Mouse (Mus musculus): ENCODE results near the gene Foxd4.
A peak's percentile ranks its signal among the peaks of the same experiment; 100 is the strongest.

Foxd4 gene

GRCm38 (mm10) chr19:24900581-24901220 lies at the start of gene Foxd4:
Gene Foxd4, minus strand, starts transcription at chr19:24901197.
- no peak for DNase-seq (ENCODE audit: low read depth, low spot score)

GRCm38 (mm10) chr19:24945521-24946262 lies 44.7 kb upstream of the Foxd4 start:
- no peak for DNase-seq (ENCODE audit: low read depth, low spot score)

DNA sequence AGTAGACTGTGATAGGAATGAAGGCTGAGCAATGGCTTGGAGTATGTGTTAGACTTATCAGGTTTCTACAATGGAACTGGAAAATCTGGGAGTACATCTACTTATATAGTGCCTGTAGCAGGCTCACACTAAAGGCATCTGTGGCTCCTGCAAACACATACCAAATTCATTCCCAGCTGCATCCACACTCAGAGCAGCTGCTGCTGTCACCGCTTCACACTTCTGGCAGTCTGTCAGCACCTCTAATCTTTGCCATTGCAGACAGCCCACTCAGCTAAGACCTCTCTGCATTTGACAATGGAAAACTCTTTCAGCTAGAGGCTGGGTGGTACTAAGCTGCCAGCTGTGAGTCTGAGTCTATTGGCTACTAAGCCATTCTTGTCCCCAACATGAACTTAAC lies 36.1 kb upstream of the Foxd4 start:
- no peak for DNase-seq (ENCODE audit: low read depth, low spot score)

- DNase-seq (ENCODE audit: low read depth, low spot score): peak; percentile 12
These were observed 28.0 kb upstream of the Foxd4 start for GRCm38 (mm10) chr19:24929041-24929440.

GRCm38 (mm10) chr19:24920866-24921265 lies 19.9 kb upstream of the Foxd4 start:
- no peak for DNase-seq (ENCODE audit: low read depth, low spot score)

GRCm38 (mm10) chr19:24908385-24909155 lies 7.6 kb upstream of the Foxd4 start:
- no peak for DNase-seq (ENCODE audit: low read depth, low spot score)

GRCm38 (mm10) chr19:24907655-24908054 lies 6.7 kb upstream of the Foxd4 start:
- no peak for DNase-seq (ENCODE audit: low read depth, low spot score)

- DNase-seq (ENCODE audit: low read depth, low spot score): no peak
These were observed 1.8 kb upstream of the Foxd4 start for GRCm38 (mm10) chr19:24902821-24903220.

GRCm38 (mm10) chr19:24902256-24902655 lies 1.3 kb upstream of the Foxd4 start:
- no peak for DNase-seq (ENCODE audit: low read depth, low spot score)

DNA sequence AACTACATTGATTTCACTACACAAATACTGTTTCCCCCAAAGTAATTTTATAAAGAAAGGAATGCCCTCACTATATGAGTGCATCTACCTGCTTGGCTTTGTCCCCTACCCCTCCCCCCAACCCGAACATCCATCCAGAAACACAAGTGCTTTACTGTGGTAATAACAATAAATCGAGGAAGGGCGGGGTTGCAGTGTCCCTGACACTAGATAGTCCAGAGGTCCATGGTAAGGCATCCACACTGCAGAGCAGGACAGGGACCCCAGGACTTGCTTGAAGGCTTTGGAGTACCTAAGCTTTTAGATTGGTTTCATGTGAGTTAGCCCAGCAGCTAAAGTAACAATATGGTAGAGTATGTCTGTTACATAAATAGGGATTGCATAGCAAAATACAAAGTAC lies 669 bp upstream of the Foxd4 start:
- no peak for DNase-seq (ENCODE audit: low read depth, low spot score)

GRCm38 (mm10) chr19:24899578-24900544 lies 1.1 kb downstream of the Foxd4 start:
- DNase-seq (ENCODE audit: low read depth, low spot score): no peak

- DNase-seq (ENCODE audit: low read depth, low spot score): no peak
These were observed 2.0 kb downstream of the Foxd4 start for GRCm38 (mm10) chr19:24898737-24899577.

DNA sequence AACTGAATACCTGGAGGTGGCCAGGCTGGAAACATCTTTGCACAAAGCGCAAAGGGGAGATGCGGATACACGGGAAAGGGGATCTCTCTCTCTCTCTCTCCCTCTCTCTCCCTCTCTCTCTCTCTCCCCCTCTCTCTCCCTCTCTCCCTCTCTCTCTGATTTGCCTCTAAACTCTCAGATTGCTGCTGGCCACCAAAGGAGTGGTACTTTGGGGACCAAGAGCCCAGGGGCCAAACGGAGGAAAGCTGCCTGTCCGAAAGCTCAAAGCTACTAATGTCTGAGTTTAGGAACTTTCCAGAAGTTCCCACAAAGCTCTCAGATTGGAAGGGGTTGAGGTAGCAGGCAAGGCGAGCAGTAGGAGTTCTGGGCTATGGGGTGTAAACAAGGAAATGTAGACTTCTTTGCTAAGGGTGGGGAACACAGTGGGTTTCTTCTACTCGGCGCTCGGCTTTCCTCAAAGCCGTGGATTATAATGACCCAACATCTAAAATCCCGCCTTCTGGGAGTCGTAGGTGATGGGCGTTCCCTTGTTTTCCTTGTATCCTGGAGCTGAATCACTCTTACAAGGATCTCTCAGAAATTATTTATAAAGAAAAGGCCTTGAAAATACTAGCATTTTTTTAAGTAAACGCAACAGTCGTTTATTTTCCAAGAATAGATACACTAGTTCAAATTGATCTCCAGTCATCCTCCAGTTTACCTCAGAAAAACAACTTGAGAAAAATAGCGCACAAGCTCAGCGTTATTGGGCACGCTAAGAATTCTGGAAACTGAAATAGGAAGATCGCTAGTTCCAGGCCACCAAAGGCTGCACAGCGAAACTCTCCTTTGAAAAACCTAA lies 2.9 kb downstream of the Foxd4 start:
- DNase-seq (ENCODE audit: low read depth, low spot score): no peak

DNA sequence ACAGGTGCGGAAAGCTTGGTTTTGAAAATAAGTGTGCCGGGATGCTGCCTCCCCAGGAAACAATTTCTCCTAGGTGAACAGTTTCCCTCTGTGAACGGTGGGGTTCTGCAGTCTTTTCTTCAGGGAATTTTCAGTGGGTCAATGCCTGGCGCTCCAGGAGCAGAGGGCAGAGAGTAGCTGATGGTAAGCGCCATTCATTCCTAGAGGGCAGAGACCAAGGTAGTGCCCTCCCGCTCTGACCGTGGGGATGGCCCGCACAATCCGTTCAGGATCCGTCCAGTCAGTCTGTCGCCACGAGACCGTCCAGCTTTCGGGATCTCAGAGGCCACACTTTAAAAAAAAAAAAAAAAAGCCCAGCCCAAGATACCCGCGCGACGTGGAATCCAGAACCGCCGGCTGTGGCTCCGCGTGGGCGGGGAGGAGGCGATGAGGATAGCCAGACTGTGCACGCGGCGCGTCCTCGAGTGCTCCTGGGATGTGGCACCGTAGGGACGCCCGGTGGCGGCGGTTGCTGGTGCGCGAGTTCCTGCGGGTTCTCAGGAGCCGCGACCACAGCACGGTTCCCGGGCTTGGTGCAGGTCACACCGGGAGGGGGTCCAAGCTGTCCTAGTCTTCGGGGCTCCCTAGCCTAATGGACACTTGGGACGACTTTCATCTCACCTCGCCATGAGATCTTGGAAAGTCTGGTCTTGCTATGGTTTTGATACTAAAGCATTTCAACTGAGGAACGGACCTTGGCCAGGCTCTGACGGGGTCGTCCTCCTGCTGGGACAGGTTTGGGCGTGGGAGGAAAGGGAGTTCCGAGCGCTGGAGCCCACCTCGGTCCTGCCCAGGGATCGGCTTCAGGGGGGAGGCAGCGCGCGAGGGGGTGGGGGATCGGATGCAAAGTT lies 3.7 kb downstream of the Foxd4 start:
- DNase-seq (ENCODE audit: low read depth, low spot score): no peak

- DNase-seq (ENCODE audit: low read depth, low spot score): no peak
These were observed 4.5 kb downstream of the Foxd4 start for GRCm38 (mm10) chr19:24896536-24896935.

DNA sequence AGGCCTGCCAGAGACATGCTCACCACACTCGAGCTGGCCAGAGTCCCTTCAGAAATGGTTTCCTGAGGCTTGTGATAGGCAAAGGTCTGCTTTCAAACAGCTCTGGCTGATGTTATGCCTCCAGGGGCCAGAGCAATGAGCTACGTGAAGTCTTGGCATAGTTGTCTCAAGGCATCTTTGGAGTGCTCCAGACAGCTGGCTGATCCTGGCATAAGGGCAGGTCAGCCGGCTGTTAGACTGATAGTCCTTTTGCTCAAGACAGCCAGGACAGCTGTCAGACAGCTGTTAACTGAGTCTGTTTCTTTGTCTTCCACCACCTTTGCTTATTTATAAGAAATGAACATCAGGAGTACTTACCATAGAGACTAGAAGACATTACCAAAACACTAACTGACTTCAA lies 14.1 kb downstream of the Foxd4 start:
- DNase-seq (ENCODE audit: low read depth, low spot score): no peak

- peak; percentile 26 for DNase-seq (ENCODE audit: low read depth, low spot score)
These were observed 15.5 kb downstream of the Foxd4 start for GRCm38 (mm10) chr19:24885504-24885903.

DNA sequence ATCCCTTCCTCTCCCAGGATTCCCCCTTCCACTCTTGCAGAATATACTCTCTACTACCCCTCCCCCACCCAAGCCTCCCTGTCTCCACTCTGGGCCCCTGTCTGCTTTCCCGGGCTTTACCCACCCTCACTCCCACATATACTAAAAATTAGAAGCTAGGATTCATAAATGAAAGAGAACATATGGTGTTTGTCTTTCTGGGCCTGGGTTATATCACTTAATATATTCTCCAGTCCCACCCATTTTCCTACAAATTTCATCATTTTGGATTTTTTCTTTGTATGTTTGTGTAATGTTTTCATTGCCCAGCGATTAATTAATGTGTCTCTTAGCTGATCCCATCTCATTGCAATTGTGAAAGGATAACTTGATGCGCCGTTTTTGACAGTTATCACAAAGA lies 19.8 kb downstream of the Foxd4 start:
- DNase-seq (ENCODE audit: low read depth, low spot score): no peak
